ENCODE assay signal across 16 mouse cellular contexts in the genomic region with DNA sequence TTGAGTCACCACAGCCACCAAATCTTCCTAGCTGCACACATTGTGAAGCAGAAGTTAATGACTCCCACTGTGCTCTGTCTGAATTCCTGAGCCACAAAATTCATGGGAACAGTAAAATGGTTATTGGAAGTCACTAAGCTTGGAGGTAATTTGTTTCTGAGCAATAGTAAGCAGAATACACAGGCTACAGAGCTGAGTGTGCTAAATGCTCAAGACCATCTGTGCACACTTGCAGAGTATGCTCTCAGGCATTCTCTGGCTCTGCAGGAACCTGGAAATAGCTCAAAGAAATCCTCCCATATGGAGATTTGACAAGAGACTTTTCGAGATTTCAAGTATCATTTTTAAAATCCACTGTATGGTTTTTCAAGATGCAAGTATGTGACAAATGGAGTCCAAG. TPM values are rescaled to one million over a fixed set of nuclear protein-coding genes. Genes with fewer than 3 reads are reported as not detected.
DNase-seq lines count a peak whose midpoint lies in the region; ATAC-seq and TF ChIP-seq lines count a peak whose summit lies in the region.
"Had no signal": no experiment of that assay in that cellular context is flagged by ENCODE, and none has a peak within 500 bp of the region (broad histone marks: within the 10 kb centered on the region; RNA-seq: fewer than 3 reads in every experiment).

No protein-coding gene starts in this region.

- no peak overlapping the region for H3K4me2 ChIP-seq in hindbrain, postnatal 0 days (ENCODE audit: low read depth, low read length)
- H3K4me2 ChIP-seq: heart, embryonic 12.5 days; liver, embryonic 12.5 days had no signal

- H3K27ac ChIP-seq in hindbrain, postnatal 0 days, result no peak overlapping the region
- no peak overlapping the region for H3K27ac ChIP-seq in hindbrain, embryonic 10.5 days
- H3K27ac ChIP-seq: liver, embryonic 12.5 days had no signal

- TF ChIP-seq CTCF in hindbrain, postnatal 0 days (IDR thresholded peaks at IDR 0.05; ENCODE audit: low read depth), result no peak
- no peak for TF ChIP-seq CTCF in brain, embryonic 14.5 days (IDR thresholded peaks at IDR 0.05; ENCODE audit: borderline replicate concordance, extremely low read depth, insufficient read depth, insufficient read length)

- 57% methylated on average over 1 of the region's 1 CpGs for WGBS in hindbrain, postnatal 0 days
- 73% methylated on average over 1 of the region's 1 CpGs for WGBS in hindbrain, embryonic 10.5 days

- peak; percentile 1 for DNase-seq in hindbrain, postnatal 0 days (ENCODE audit: low spot score)
- no peak for DNase-seq in hindbrain, embryonic 10.5 days (ENCODE audit: low spot score)
- DNase-seq in NIH3T3 (ENCODE audit: low read depth), result peak; percentile 10
- DNase-seq in brain, embryonic 14.5 days (ENCODE audit: low read depth), result peak; percentile 24
- peak; percentile 27 to 29 for DNase-seq in cerebellum, postnatal 25 days
- no peak for DNase-seq in lung, postnatal 25 days (ENCODE audit: low spot score)
- DNase-seq in gastrocnemius, postnatal 4 days (ENCODE audit: low spot score in 2 of 2), result no peak
- DNase-seq: gastrocnemius, postnatal 10 days; kidney, postnatal 25 days; thymus, postnatal 14 days had no signal

- TF ChIP-seq POLR2A in brain, embryonic 14.5 days (IDR thresholded peaks at IDR 0.05; ENCODE audit: borderline replicate concordance, extremely low read depth, insufficient read depth, insufficient read length, poor library complexity, severe bottlenecking), result no peak

- no peaks in the 10 kb centered on the region for H3K36me3 ChIP-seq in hindbrain, postnatal 0 days (ENCODE audit: insufficient read depth, low read length)
- no peaks in the 10 kb centered on the region for H3K36me3 ChIP-seq in hindbrain, embryonic 10.5 days
- H3K36me3 ChIP-seq: heart, embryonic 12.5 days; liver, embryonic 12.5 days had no signal

- H3K4me1 ChIP-seq in hindbrain, postnatal 0 days (ENCODE audit: insufficient read depth, low read length), result no peaks in the 10 kb centered on the region
- no peaks in the 10 kb centered on the region for H3K4me1 ChIP-seq in hindbrain, embryonic 10.5 days (replicated peaks)
- H3K4me1 ChIP-seq: heart, embryonic 12.5 days; liver, embryonic 12.5 days had no signal

- no peaks in the 10 kb centered on the region for H3K27me3 ChIP-seq in hindbrain, postnatal 0 days (ENCODE audit: insufficient read depth, low read length)
- no peaks in the 10 kb centered on the region for H3K27me3 ChIP-seq in hindbrain, embryonic 10.5 days (ENCODE audit: insufficient read depth, poor library complexity, severe bottlenecking)
- H3K27me3 ChIP-seq: CH12.LX; heart, embryonic 12.5 days; liver, embryonic 12.5 days had no signal

- H3K4me3 ChIP-seq in hindbrain, postnatal 0 days (ENCODE audit: low read length), result no peak overlapping the region
- H3K4me3 ChIP-seq in hindbrain, embryonic 10.5 days, result no peak overlapping the region
- H3K4me3 ChIP-seq: heart, embryonic 12.5 days; liver, embryonic 12.5 days had no signal

- no peaks in the 10 kb centered on the region for H3K9me3 ChIP-seq in hindbrain, postnatal 0 days (ENCODE audit: low read length)
- H3K9me3 ChIP-seq in hindbrain, embryonic 10.5 days, result no peaks in the 10 kb centered on the region
- H3K9me3 ChIP-seq: heart, embryonic 12.5 days; liver, embryonic 12.5 days had no signal

- ATAC-seq in hindbrain, postnatal 0 days, result no peak
- ATAC-seq: intestine, postnatal 0 days; liver, embryonic 12.5 days; lung, postnatal 0 days; Patski had no signal

- no peak overlapping the region for H3K9ac ChIP-seq in hindbrain, postnatal 0 days (replicated peaks; ENCODE audit: low read length)
- H3K9ac ChIP-seq: heart, embryonic 12.5 days; liver, embryonic 12.5 days had no signal

RNA-seq across cellular contexts. Expression of gene Rp2, which starts 31.5 kb away (rescaled TPM):
- total RNA-seq in hindbrain, postnatal 0 days (2014; rRNA removed), result 12.5 and 12.8 TPM in 2 replicates
- polyA plus RNA-seq in hindbrain, postnatal 0 days (2015; fragmentation: Nextera tagmentation; extraction: Ambion mirVana), result 11.2 and 11.3 TPM in 2 replicates
- 14.6 and 19.0 TPM in 2 replicates for polyA plus RNA-seq in hindbrain, embryonic 10.5 days (2016; fragmentation: Nextera tagmentation; extraction: Ambion mirVana)
- 9.4 and 10.8 TPM in 2 replicates for polyA plus RNA-seq in brain, embryonic 14.5 days (2012; rRNA removed)
- 10 to 100 TPM; 11.9 to 12.3 TPM for total RNA-seq in gastrocnemius, postnatal 4 days (2021)

RNA-seq across cellular contexts. Expression of gene Slc9a7, which starts 41.1 kb away (rescaled TPM):
- 76.8 and 90.1 TPM in 2 replicates for total RNA-seq in hindbrain, postnatal 0 days (2014; rRNA removed)
- 13.0 and 13.7 TPM in 2 replicates for polyA plus RNA-seq in hindbrain, postnatal 0 days (2015; fragmentation: Nextera tagmentation; extraction: Ambion mirVana)
- polyA plus RNA-seq in hindbrain, embryonic 10.5 days (2016; fragmentation: Nextera tagmentation; extraction: Ambion mirVana), result 0.58 and 1.0 TPM in 2 replicates
- polyA plus RNA-seq in brain, embryonic 14.5 days (2012; rRNA removed), result 6.6 and 11.8 TPM in 2 replicates
- total RNA-seq in gastrocnemius, postnatal 4 days (2021), result 10 to 100 TPM; 10.2 to 10.6 TPM

Comparison
In these comparisons a context has a peak if more than half of its experiments do, and no peak if none do; other contexts are left out.
1. DNase-seq: peak in hindbrain, postnatal 0 days (single experiment), NIH3T3 (single experiment), brain, embryonic 14.5 days (single experiment) and cerebellum, postnatal 25 days (2 of 2); none in hindbrain, embryonic 10.5 days (single experiment), lung, postnatal 25 days (single experiment) and gastrocnemius, postnatal 4 days (0 of 2).